Mouse (Mus musculus) forebrain, postnatal 0 days (tissue): ENCODE measurements at regions not wholly inside any gene's neighbourhood (a gene's known extent, or its start where the extent isn't known, plus 50 kb on each side); places are given as distances from the start of the nearest gene placed in this dataset.
A peak's percentile ranks its signal among the peaks of the same experiment; 100 is the strongest.
"Not testable (repeated sequence)": the region's sequence is repeated elsewhere in the genome, so short reads cannot be mapped to it uniquely, and the experiment has no call there.

Source experiments
- ATAC-seq: fragments of 200-750 bp; cut with Nextera tagmentation; 2 replicates; pipeline ENCODE4 v1.8.0; 2017; ENCODE audit warnings: mild to moderate bottlenecking, moderate library complexity
- DNase-seq: peaks from one replicate; pipeline ENCODE4 v3.0.0-alpha.2; 2015
- H3K27ac ChIP-seq: fragments of 300-500 bp; sonication (generic); 2 replicates; pipeline ENCODE4 v1.5.1; 2014; ENCODE audit warnings: low read depth, mild to moderate bottlenecking, antibody characterized with exemption, low read length, moderate library complexity, mixed read lengths
- H3K27me3 ChIP-seq: fragments of 300-500 bp; sonication (generic); 2 replicates; pipeline ENCODE4 v1.6.1; 2014; ENCODE audit warnings: mild to moderate bottlenecking, low read length, mixed read lengths; ENCODE audit not compliant: insufficient read depth
- H3K36me3 ChIP-seq: fragments of 300-500 bp; sonication (generic); 2 replicates; pipeline ENCODE4 v1.6.1; 2014; ENCODE audit warnings: mild to moderate bottlenecking, moderate library complexity; ENCODE audit not compliant: insufficient read depth
- H3K4me1 ChIP-seq: fragments of 300-500 bp; sonication (generic); 2 replicates; pipeline ENCODE4 v1.6.1; 2014; ENCODE audit warnings: antibody characterized with exemption; ENCODE audit not compliant: insufficient read depth
- H3K4me2 ChIP-seq: fragments of 300-500 bp; sonication (generic); 2 replicates; pipeline ENCODE4 v1.6.1; 2014; ENCODE audit warnings: low read depth, mild to moderate bottlenecking, moderate library complexity
- H3K4me3 ChIP-seq: fragments of 300-500 bp; sonication (generic); 2 replicates; pipeline ENCODE4 v1.5.1; 2014; ENCODE audit warnings: low read depth, low read length, mixed read lengths
- H3K9ac ChIP-seq: fragments of 300-500 bp; sonication (generic); 2 replicates; pipeline ENCODE4 v1.6.1; 2014; ENCODE audit warnings: mild to moderate bottlenecking
- H3K9me3 ChIP-seq: fragments of 300-500 bp; sonication (generic); 2 replicates; pipeline ENCODE4 v1.6.1; 2016; ENCODE audit warnings: low read length
- CTCF ChIP-seq: sonication (generic); IDR thresholded peaks from 2 replicates; pipeline ENCODE4 v1.5.1; 2016; ENCODE audit warnings: antibody characterized with exemption, control low read depth, low read depth
- WGBS: fragments of 180-500 bp; shearing (Covaris S2); extraction: QIAGEN DNeasy Blood & Tissue Kit; methylation state at CpG from one replicate; pipeline ENCODE4 v1.1.7; 2014; 5-methylcytosine and 5-hydroxymethylcytosine counted together

DNA sequence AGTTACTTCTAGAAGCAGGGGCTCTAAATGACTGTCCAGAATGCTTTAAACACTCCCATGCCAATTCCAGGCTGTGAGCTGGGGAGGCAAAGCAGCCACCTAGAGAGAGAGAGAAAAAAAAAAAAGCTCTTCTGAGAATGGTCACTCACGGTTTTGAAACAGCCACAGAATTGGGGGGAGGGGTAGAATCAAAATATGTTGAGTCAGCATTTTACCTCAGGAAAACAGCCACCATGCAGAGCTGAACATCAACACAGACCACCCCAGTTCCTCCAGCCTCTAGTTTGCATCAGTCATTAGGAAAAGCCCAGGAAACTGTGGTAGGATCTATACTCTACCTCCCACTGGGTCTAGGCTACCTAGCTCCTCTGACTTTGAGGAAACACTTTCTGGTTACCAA lies 124.1 kb upstream of the Gm5150 start:
- Histone ChIP-seq H3K27me3 (no peaks in the 10 kb centered on the region), H3K36me3 (no peaks in the 10 kb centered on the region), H3K9ac (no peak overlapping the region), H3K9me3 (no peaks in the 10 kb centered on the region), H3K27ac (no peak overlapping the region), H3K4me2 (no peak overlapping the region), H3K4me3 (no peak overlapping the region), H3K4me1 (no peaks in the 10 kb centered on the region)
- no peak for TF ChIP-seq CTCF
- 62% methylated on average over 1 of the region's 1 CpGs for WGBS
- DNase-seq (no peak), ATAC-seq (no peak)

DNA sequence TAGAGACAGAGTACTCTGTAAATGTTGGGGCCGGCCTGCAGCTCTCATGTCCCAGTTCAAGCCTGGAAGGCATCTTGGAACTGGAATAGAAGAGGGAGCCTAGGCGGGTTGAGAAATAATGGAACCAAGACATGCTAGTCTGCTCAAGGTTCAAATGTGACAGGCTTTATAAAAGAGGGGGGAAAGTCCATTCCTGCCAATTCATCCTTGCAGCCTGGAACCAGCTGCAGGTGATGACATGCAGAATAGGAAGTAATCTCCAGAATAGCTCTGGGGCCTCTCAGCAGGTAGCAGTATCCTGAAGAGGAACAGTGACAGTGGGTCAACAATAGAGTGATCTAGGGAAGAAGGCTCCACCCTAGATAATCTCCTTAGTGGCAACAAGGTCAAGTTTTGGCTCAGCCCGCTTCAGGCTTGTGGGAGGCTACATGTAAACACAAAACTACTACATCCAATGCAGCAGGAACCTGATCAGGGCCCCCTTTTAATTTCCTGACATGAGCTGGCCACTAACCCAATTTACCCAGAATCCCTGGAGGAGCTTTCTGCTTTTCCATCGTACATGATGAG lies 119.2 kb upstream of the Gm5150 start:
- 67% methylated on average over 4 of the region's 4 CpGs for WGBS
- not testable (repeated sequence) for H3K4me1 ChIP-seq, H3K4me2 ChIP-seq, H3K9ac ChIP-seq, H3K27me3 ChIP-seq, H3K27ac ChIP-seq, H3K4me3 ChIP-seq, H3K36me3 ChIP-seq, H3K9me3 ChIP-seq, ATAC-seq, DNase-seq

DNA sequence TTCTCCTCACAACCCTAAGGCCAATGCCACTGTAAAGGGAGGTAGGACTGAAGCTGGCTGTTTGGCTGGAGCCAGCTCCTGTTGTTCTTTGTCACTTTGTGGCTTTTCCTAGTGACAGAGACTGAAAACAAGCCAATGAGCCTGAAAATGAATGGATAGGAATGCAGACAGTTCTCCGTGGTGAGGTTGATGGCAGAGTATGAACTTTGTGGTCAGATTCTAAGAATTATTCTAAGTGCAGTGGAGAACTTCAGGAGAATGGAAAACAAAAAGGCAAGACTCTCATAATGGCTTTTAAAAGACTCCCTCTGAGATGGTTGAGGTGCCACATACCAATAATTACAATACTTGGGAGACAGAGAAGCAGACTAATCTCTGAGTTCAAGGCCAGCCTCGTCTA lies 109.7 kb upstream of the Gm5150 start:
- H3K4me2 ChIP-seq, result no peak overlapping the region
- H3K4me3 ChIP-seq, result no peak overlapping the region
- H3K4me1 ChIP-seq, result no peaks in the 10 kb centered on the region
- DNase-seq, result no peak
- no peaks in the 10 kb centered on the region for H3K36me3 ChIP-seq
- WGBS, result 57% methylated on average over 2 of the region's 2 CpGs
- TF ChIP-seq CTCF, result no peak
- H3K9ac ChIP-seq, result no peak overlapping the region
- no peaks in the 10 kb centered on the region for H3K9me3 ChIP-seq
- no peaks in the 10 kb centered on the region for H3K27me3 ChIP-seq
- H3K27ac ChIP-seq, result no peak overlapping the region
- ATAC-seq, result no peak

DNA sequence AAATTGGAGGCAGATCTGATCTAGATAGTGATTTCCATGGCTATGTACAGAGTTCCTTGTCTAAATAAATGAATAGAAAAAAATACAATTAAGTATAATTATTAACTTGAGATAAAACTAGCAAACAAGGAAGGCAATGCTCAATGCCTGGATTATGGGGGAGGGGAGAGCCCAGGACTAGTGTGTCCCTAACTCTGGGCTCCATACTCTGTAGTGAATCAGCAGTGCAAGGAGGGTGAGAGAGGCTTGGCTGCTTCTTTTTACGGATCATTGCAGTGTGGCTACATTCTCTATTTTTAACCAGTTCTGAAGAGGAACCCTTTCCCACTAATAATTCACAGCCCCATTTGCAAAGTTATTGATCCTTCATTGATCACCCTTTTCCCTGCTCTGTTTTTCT lies 101.3 kb upstream of the Gm5150 start:
- DNase-seq (no peak), ATAC-seq (no peak)
- H3K4me3 ChIP-seq, result no peak overlapping the region
- H3K4me1 ChIP-seq, result no peaks in the 10 kb centered on the region
- no peak overlapping the region for H3K9ac ChIP-seq
- no peaks in the 10 kb centered on the region for H3K27me3 ChIP-seq
- 84% methylated on average over 1 of the region's 1 CpGs for WGBS
- TF ChIP-seq CTCF, result no peak
- no peaks in the 10 kb centered on the region for H3K9me3 ChIP-seq
- no peak overlapping the region for H3K4me2 ChIP-seq
- no peak overlapping the region for H3K27ac ChIP-seq
- no peaks in the 10 kb centered on the region for H3K36me3 ChIP-seq

GRCm38 (mm10) chr3:16105080-16105479 lies 98.8 kb upstream of the Gm5150 start:
- H3K9ac ChIP-seq, result no peak overlapping the region
- H3K27ac ChIP-seq, result no peak overlapping the region
- ATAC-seq (no peak), DNase-seq (no peak)
- no peaks in the 10 kb centered on the region for H3K36me3 ChIP-seq
- H3K4me3 ChIP-seq, result no peak overlapping the region
- no peaks in the 10 kb centered on the region for H3K27me3 ChIP-seq
- WGBS, result 73% methylated on average over 4 of the region's 4 CpGs
- no peaks in the 10 kb centered on the region for H3K9me3 ChIP-seq
- H3K4me1 ChIP-seq, result no peaks in the 10 kb centered on the region
- no peak for TF ChIP-seq CTCF
- H3K4me2 ChIP-seq, result no peak overlapping the region

GRCm38 (mm10) chr3:16103180-16103579 lies 96.9 kb upstream of the Gm5150 start:
- H3K27me3 ChIP-seq, result no peaks in the 10 kb centered on the region
- no peaks in the 10 kb centered on the region for H3K36me3 ChIP-seq
- TF ChIP-seq CTCF, result no peak
- ATAC-seq (no peak), DNase-seq (no peak)
- H3K9ac ChIP-seq, result no peak overlapping the region
- H3K27ac ChIP-seq, result no peak overlapping the region
- WGBS, result 90% methylated on average over 1 of the region's 1 CpGs
- no peak overlapping the region for H3K4me2 ChIP-seq
- H3K4me3 ChIP-seq, result no peak overlapping the region
- H3K9me3 ChIP-seq, result no peaks in the 10 kb centered on the region
- no peaks in the 10 kb centered on the region for H3K4me1 ChIP-seq

DNA sequence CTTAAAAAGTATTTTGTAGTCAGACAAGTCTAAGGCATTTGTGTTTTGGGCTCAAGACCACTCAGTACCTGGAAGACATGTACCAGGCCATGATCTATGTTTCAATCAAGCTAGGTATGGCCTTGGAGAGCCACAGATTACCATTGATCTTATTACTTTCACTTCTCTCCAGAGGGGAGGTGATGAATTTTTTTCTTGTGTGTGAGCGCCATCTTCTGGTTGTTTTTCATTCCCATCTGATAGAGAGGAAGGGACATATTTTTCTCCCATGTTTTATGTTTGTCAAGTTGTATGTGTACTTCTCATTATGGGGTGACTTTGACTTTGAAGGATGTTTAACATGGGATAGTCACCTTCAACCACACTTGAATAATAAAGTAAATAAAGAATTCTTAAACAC lies 80.3 kb upstream of the Gm5150 start:
- peak; percentile 40; the same call in 1 of the 2 replicates for TF ChIP-seq CTCF
- DNase-seq, result peak; percentile 15
- H3K4me2 ChIP-seq, result no peak overlapping the region
- no peaks in the 10 kb centered on the region for H3K9me3 ChIP-seq
- no peak overlapping the region for H3K4me3 ChIP-seq
- no peak; the same call in 1 of the 2 replicates for ATAC-seq
- no peak overlapping the region for H3K27ac ChIP-seq
- H3K36me3 ChIP-seq, result no peaks in the 10 kb centered on the region
- no peaks in the 10 kb centered on the region for H3K27me3 ChIP-seq
- WGBS, result 30% methylated on average over 1 of the region's 1 CpGs
- no peak overlapping the region for H3K9ac ChIP-seq
- no peaks in the 10 kb centered on the region for H3K4me1 ChIP-seq

GRCm38 (mm10) chr3:16085288-16085687 lies 79.1 kb upstream of the Gm5150 start:
- Histone ChIP-seq H3K9ac (no peak overlapping the region), H3K9me3 (no peaks in the 10 kb centered on the region), H3K4me2 (no peak overlapping the region), H3K4me3 (no peak overlapping the region), H3K4me1 (no peaks in the 10 kb centered on the region), H3K27me3 (no peaks in the 10 kb centered on the region), H3K27ac (no peak overlapping the region), H3K36me3 (no peaks in the 10 kb centered on the region)
- no peak for DNase-seq
- no peak for TF ChIP-seq CTCF
- ATAC-seq, result no peak
- 87% methylated on average over 3 of the region's 3 CpGs for WGBS
